Mouse (Mus musculus): ENCODE measurements around the gene F2rl1. TPM values are rescaled to one million over a fixed set of nuclear protein-coding genes. Genes with fewer than 3 reads are reported as not detected.

Gene F2rl1
- total RNA-seq, 2 experiments from 2014 or later, result 0.20 to 0.91 TPM

DNA sequence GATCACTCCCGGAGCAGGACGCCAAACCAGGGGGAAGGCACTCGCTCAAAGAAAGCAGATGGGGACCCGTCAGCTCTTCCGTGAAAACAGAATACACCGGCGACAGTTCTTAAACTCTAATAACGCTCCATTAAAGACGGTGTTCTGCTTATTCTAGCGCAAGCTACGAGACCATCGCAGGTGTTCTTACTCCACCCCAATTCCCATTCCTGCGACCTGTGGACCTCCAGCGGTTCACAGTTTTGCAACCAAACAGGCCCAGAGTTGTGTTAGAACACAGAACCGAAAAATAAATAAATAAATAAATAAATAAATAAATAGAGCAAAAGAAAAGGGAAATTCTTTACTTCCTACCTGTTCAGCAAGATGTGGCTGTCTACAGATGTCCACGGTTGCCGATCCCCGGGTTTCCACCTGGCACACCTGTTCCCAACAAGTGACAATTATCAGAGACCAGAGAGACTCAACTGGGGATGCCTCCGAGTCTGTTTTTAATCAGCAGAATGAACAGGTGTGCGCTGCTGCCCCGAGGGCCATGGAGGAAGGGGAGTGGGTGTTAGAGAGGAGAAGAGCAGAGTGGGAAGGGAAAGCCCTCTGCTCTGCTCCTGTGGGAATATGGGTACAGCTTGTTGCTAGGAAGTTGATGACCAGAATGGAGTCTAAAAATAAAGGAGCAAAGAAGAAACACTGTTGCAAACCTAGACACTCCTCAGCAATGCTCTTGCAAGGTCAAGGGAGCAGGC lies 46.2 kb downstream of the F2rl1 start, which contains the start of gene S100z:
S100z (minus strand) TSS at position 51 of the 743 bp plus-strand sequence.
- DNase-seq, result no peak
- intact Hi-C loops (cut with DNase I), result loop anchor here (1.0 kb wide), 1 partner anchor 89 kb away; no protein-coding TSS in a partner anchor

DNA sequence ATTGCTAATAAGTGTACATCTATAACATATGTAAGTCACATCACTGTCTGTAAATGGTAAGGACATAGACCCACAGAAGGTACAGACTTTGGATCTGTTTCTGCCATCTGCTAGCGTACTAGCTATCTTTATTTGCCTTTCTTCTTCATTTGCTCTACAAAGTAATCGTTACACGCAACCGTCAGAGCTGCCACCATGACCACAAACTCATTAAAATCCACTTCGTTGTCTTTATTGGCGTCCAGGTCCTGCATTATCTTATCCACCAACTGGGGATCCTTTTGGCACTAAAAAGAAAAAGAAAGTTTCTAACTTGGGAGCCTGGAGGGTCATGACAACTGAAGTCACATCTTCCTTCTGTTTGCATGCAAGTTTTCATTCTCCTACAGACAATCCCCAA lies 47.9 kb downstream of the F2rl1 start:
- intact Hi-C loops (cut with DNase I), result no loop called here
- DNase-seq, result no peak

DNA sequence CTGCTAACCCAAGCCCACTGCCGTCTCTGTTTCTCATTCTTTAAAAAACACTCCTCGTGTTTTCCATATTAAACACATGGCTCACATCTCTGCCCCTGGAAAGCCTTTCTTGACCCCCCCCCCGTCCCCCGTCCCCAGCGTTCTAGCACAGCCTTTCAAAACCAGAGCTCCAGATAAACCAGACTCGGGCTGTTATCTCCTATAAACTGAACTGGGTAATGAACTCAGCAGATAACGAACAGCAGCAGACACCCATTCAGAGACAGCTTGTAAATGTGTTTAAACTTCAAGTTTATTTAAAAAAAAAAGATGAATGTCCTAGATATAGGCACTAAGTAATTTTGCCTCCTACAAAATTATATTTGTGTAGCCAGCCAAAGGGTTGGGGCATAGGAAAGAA lies 49.9 kb downstream of the F2rl1 start:
- intact Hi-C loops (cut with DNase I), result no loop called here

DNA sequence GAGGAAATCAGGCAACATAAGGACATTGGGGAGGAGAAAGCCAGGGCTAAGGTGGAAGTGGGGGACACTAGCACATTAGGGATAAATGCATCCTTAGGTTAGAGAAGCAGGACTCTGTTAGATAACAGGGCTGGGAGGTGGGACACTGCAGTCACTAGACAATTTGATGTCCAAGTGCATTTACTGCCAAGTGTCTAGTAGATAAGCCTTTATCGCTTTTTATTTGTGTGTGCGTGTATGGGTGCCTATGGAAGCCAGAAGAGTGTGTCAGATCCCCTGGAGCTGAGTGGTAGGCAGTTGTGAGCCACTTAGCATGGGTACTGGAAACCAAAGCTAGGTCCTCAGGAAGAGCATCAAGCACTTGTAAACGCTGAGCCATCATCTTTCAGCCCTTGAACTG lies 50.7 kb downstream of the F2rl1 start:
- intact Hi-C loops (cut with DNase I), result no loop called here
- no peak for DNase-seq

More for the DNA sequence above, 49.9 kb downstream of the F2rl1 start:
- no peak for DNase-seq

DNA sequence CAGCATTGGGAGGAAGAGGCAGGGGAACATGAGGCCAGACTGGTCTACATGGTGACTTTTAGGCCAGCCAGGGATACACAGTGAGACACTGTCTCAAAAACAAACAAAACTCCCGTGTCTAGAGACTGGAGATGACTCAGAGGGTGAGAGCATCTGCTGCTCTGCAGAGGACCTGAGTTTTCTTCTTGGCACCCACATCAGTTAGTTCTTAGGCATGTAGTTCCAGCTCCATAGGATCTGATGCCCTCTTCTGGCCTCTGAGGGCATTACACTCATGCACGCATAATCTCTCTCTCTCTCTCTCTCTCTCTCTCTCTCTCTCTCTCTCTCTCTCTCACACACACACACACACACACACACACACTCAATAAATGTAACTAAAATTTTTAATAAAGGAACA lies 54.1 kb downstream of the F2rl1 start:
- no peak for DNase-seq

More for the DNA sequence above, 54.1 kb downstream of the F2rl1 start:
- intact Hi-C loops (cut with DNase I), result no loop called here

Other genes starting within 250 kb of the F2rl1 start
- 1 to 10 TPM; 5.0 to 5.8 TPM for gene Zbed3, start 201.6 kb downstream of the F2rl1 start, total RNA-seq (2021)
- 10 to 100 TPM; 14.0 to 15.8 TPM for gene Aggf1, start 149.9 kb downstream of the F2rl1 start, total RNA-seq (2021)
- not detected for gene Crhbp, start 80.3 kb downstream of the F2rl1 start, total RNA-seq (2021)
- gene S100z, start 46.5 kb downstream of the F2rl1 start, total RNA-seq (2021), result 1 to 10 TPM; 1.0 to 3.4 TPM
- gene F2r, start 93.3 kb upstream of the F2rl1 start, total RNA-seq (2021), result 1 to 10 TPM; 6.2 to 7.4 TPM
- not detected for gene F2rl2, start 171.6 kb upstream of the F2rl1 start, total RNA-seq (2021)